In the genomic region with DNA sequence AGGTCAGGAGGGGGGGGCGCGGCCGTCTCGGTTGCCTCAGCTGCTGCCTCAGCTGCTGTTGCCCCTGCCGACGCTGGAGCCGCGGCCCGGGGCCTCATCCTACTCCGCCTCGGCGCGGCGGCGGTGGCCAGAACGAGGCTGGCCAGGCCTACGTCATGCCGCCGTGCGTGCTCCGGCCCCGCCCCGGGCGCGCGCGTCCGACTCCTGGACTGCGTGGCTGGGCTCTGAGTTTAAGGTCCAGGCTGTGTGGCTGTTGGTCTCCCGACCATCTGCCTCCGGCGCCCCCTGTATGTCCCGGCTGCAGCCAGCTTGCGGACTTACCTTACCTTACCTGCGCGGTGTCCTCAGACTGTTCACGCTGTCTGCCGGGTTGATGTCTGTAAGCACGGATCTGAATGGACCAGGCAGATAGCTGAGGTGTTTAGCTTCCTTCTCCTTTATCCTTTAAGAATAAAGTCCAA, we compare ENCODE assay signal across 1 mouse cellular context.
TF ChIP-seq lines count a peak whose summit lies in the region.

No protein-coding gene starts in this region.

TF ChIP-seq in myocyte, 11 proteins besides CTCF, POLR2A, EP300 and RAD21 (continued from another document):
- peak; percentile 32 for TF ChIP-seq TCF12 (IDR thresholded peaks at IDR 0.05; ENCODE audit: insufficient read depth, poor library complexity, severe bottlenecking)
